Mouse (Mus musculus) brain, embryonic 14.5 days (tissue): ENCODE measurements around the gene Sox5.

ENCODE experiments used
- CTCF ChIP-seq: fragments of 200-500 bp; IDR thresholded peaks from 2 replicates; pipeline ENCODE4 v1.5.1; 2012; ENCODE audit warnings: inconsistent platforms, mild to moderate bottlenecking, moderate library complexity, borderline replicate concordance; ENCODE audit not compliant: insufficient read depth, insufficient read length; ENCODE audit errors: extremely low read depth
- POLR2A ChIP-seq: fragments of 200-500 bp; IDR thresholded peaks from 2 replicates; pipeline ENCODE4 v1.6.1; 2012; ENCODE audit warnings: mild to moderate bottlenecking, inconsistent platforms, borderline replicate concordance; ENCODE audit not compliant: poor library complexity, insufficient read depth, insufficient read length, severe bottlenecking; ENCODE audit errors: extremely low read depth

DNA sequence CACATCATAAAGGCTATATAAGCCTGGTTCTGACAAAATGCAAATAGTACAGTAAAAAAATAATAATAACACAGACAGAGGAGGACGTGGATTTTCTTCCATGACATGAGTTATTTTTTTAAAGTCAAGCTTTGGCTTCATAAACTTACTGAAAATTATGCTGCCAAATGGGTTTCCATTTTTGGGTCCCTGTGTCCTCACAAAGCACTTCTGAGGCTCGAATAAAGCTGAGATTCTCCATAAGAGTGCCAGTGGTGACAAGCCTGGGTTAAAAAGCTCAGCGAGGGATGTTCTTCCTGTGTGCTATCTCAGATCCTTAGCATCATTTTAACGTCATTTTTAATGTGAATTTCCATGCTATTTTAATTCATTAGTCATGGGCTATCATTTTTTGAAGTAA is 996.1 kb downstream of the Sox5 start:
- no peak for TF ChIP-seq CTCF
- no peak for TF ChIP-seq POLR2A
